Mouse (Mus musculus) heart, embryonic 12.5 days (tissue): ENCODE measurements around the gene D17H6S53E. TPM values are rescaled to one million over a fixed set of nuclear protein-coding genes. Genes with fewer than 3 reads are reported as not detected.
A peak's percentile ranks its signal among the peaks of the same experiment; 100 is the strongest.

ENCODE experiments used
- ATAC-seq: fragments of 200-750 bp; cut with Nextera tagmentation; 2 replicates; pipeline ENCODE4 v1.8.0; 2017; ENCODE audit warnings: moderate TSS enrichment, moderate library complexity; ENCODE audit not compliant: insufficient number of reproducible peaks, low FRiP score
- H3K27ac ChIP-seq: fragments of 300-500 bp; sonication (generic); 2 replicates; pipeline ENCODE4 v1.5.1; 2016; ENCODE audit warnings: mild to moderate bottlenecking, moderate library complexity; ENCODE audit not compliant: poor library complexity, severe bottlenecking
- H3K27me3 ChIP-seq: fragments of 300-500 bp; sonication (generic); replicated peaks from 2 replicates; pipeline ENCODE4 v1.6.1; 2016; ENCODE audit warnings: mild to moderate bottlenecking, moderate library complexity
- H3K36me3 ChIP-seq: fragments of 300-500 bp; sonication (generic); 2 replicates; pipeline ENCODE4 v1.6.1; 2016; ENCODE audit warnings: mild to moderate bottlenecking, moderate library complexity
- H3K4me1 ChIP-seq: fragments of 300-500 bp; sonication (generic); replicated peaks from 2 replicates; pipeline ENCODE4 v1.6.1; 2016; ENCODE audit warnings: mild to moderate bottlenecking
- H3K4me2 ChIP-seq: fragments of 300-500 bp; sonication (generic); 2 replicates; pipeline ENCODE4 v1.6.1; 2016; ENCODE audit warnings: mild to moderate bottlenecking, moderate library complexity
- H3K4me3 ChIP-seq: fragments of 300-500 bp; sonication (generic); 2 replicates; pipeline ENCODE4 v1.5.1; 2016; ENCODE audit warnings: mild to moderate bottlenecking
- H3K9ac ChIP-seq: fragments of 300-500 bp; sonication (generic); 2 replicates; pipeline ENCODE4 v1.6.1; 2016; ENCODE audit warnings: mild to moderate bottlenecking, moderate library complexity
- H3K9me3 ChIP-seq: fragments of 300-500 bp; sonication (generic); replicated peaks from 2 replicates; pipeline ENCODE4 v1.6.1; 2016; ENCODE audit warnings: mild to moderate bottlenecking, moderate library complexity
- WGBS: fragments of 180-500 bp; shearing (Covaris S2); methylation state at CpG from one replicate; pipeline ENCODE4 v1.1.7; 2016; 5-methylcytosine and 5-hydroxymethylcytosine counted together
- polyA plus RNA-seq: library from polyadenylated mRNA; unstranded; fragments of >200 nt; fragmentation: Nextera tagmentation; extraction: Ambion mirVana; gene quantifications from 2 replicates; pipeline ENCODE4 v1.2.1, GENCODE M21; 2016

Gene D17H6S53E
- polyA plus RNA-seq, 1 experiment from 2014 or later = 8.6 TPM

DNA sequence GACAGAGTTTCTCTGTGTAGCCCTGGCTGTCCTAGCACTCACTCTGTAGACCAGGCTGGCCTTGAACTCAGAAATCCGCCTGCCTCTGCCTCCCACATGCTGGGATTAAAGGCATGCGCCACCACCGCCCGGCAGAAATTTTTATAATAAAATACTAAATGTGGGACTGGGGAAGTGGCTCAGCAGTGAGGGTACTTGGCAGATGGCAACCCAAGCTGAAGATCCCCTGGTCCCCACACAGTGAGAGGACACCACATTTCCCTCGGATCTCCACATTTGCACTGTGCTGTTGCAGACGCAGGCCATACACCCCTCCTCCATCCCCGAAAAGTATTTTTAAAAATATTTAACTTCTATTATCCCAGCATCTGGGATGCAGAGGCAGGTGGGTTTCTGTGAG is 7.3 kb downstream of the D17H6S53E start:
- ATAC-seq = no peak
- peaks cover 20% of the 10 kb centered on the region for H3K36me3 ChIP-seq
- no peaks in the 10 kb centered on the region for H3K27me3 ChIP-seq
- 90% methylated on average over 7 of the region's 7 CpGs for WGBS
- no peak overlapping the region for H3K4me3 ChIP-seq
- no peak overlapping the region for H3K4me2 ChIP-seq
- no peak overlapping the region for H3K9ac ChIP-seq
- no peak overlapping the region for H3K27ac ChIP-seq
- H3K9me3 ChIP-seq = no peaks in the 10 kb centered on the region
- peaks cover 21% of the 10 kb centered on the region for H3K4me1 ChIP-seq

DNA sequence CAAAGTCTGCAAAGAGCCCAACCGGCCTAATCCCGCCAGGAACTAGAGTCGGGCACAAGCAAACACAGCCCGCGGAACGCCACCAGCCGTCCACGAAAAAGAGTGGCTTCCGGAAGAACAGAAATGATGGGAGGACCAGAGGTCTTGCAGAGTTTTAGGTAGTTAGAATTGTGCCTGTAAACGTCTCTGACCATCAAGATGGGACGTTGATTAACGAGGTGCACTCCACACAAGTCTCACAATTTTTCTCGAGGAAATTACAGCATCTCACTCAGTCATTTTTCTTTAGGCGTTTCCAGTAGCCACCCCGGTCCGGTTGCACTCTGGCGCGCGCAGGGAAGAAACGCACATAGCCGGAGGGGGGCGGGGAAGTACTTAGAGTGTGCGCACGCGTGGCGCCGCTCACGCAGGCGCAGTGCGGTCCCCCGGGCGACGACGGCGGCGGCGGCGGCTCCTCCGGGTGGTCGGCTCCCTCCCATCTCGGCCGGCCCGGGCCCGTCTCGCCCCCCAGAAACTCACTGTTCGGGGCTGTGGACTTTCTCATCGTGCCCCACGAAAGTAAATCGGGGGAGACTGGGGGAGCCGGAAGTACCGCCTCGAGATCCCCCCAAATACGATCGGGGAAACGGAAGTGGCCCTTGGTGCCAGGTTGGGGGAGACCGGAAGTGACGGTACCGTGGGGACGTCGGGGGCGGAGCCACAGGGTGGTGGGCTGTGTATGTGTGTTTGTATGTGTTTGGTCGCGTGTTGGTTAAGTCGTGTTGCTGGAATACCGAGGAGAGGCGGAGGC is 8.8 kb downstream of the D17H6S53E start, which contains the start of gene Bag6:
Bag6 (plus strand) TSS at position 378 of the 790 bp plus-strand sequence.
- Histone ChIP-seq H3K36me3 (peaks cover 24% of the 10 kb centered on the region), H3K4me2 (peak within 1 kb of the TSS; percentile 94), H3K9ac (peak within 1 kb of the TSS; percentile 88), H3K4me1 (peaks cover 15% of the 10 kb centered on the region), H3K9me3 (no peaks in the 10 kb centered on the region), H3K27ac (peak within 1 kb of the TSS; percentile 97), H3K27me3 (no peaks in the 10 kb centered on the region), H3K4me3 (peak within 1 kb of the TSS; percentile 87)
- peak; percentile 93 for ATAC-seq
- under 1% methylated on average over 66 of the region's 66 CpGs for WGBS

DNA sequence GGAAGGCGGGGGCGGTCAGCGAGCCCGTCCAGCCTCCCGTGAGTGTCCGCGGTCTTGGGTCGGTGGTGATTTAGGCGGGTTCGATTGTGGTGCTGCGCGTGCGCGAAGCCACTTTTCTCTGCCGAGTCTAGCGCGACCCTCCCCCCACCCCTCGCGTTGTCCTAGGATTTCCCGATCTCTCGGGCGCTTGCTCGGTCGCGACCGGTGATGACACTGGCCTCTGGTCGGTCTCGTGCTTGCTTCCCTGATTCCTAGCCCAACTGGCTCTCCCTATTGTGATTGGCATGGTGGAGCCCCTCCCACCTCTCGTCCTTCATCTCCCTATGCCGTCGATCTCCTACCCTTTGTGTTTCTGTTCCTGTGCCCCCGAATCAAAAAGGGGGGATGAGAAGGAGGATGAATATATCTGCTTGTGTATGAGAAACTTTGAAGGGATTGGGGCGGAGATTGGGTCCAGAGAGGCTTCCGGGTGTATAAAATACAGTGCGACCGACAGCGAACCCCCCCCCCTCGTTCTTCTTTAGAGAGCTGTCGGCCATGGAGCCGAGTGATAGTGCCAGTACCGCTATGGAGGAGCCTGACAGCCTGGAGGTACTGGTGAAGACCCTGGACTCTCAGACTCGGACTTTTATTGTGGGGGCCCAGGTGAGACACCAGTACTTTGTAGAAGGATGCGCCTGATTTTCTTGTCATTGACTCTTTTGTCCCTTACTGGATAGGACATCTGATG is 9.6 kb downstream of the D17H6S53E start:
- H3K9ac ChIP-seq = peak overlapping the region; percentile 88
- H3K4me2 ChIP-seq = peak overlapping the region; percentile 94
- H3K27me3 ChIP-seq = no peaks in the 10 kb centered on the region
- peak overlapping the region; percentile 87 for H3K4me3 ChIP-seq
- under 1% methylated on average over 43 of the region's 43 CpGs for WGBS
- H3K36me3 ChIP-seq = peaks cover 27% of the 10 kb centered on the region
- no peaks in the 10 kb centered on the region for H3K9me3 ChIP-seq
- peak; percentile 65 for ATAC-seq
- H3K27ac ChIP-seq = peak overlapping the region; percentile 97
- H3K4me1 ChIP-seq = peaks cover 15% of the 10 kb centered on the region

DNA sequence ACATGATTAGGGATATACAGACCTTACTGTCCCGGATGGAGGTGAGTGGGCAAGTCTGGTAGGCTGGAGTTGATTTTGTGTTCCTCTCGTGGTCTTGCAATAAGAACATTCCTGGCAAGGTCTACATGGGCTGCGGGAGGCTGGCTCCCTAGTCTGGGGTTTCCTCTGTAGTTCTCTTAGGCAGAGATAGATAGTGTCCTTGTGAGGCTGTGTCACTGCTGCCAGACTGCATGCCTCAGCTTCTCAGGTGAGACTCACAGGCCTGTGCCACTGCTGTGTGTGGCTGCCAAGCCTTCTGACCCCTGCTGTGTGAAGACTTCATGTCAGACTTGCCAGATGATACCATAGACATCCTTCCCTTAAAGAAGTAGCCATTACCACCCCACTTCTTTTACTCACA is 13.1 kb downstream of the D17H6S53E start:
- no peak overlapping the region for H3K4me3 ChIP-seq
- H3K27ac ChIP-seq = no peak overlapping the region
- WGBS = 90% methylated on average over 3 of the region's 3 CpGs
- H3K27me3 ChIP-seq = no peaks in the 10 kb centered on the region
- peaks cover 15% of the 10 kb centered on the region for H3K4me1 ChIP-seq
- H3K9ac ChIP-seq = 0 out of 2 replicates have a peak overlapping the region, but pooled peaks have one; percentile 14
- H3K36me3 ChIP-seq = peaks cover 62% of the 10 kb centered on the region
- ATAC-seq = no peak
- H3K4me2 ChIP-seq = no peak overlapping the region
- peaks cover 7% of the 10 kb centered on the region; the same call in 1 of the 2 replicates for H3K9me3 ChIP-seq

DNA sequence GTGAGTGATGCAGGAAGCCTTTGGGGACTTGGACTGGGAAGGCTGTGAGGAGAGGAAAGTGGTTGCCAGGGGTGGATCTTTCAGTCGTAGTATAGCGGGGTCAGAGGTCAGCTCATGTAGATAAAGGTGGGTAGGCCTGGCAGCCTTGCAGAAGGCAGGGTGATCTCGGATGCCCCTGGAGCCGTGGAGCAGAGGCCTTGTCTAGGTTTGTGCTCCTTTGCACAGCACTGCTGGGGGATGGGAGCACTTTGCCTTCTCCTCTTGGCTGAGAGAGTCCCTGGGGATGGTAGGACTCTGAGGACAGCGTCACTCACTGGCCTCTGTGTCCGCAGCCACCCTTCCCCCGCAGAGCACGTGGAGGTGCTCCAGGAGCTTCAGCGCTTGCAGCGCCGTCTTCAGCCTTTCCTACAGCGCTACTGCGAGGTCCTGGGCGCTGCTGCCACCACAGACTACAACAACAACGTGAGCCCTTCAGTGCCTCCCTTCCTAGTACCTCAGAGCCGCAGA is 14.4 kb downstream of the D17H6S53E start:
- H3K4me3 ChIP-seq = no peak overlapping the region
- no peak overlapping the region for H3K9ac ChIP-seq
- H3K4me1 ChIP-seq = peaks cover 15% of the 10 kb centered on the region
- ATAC-seq = no peak
- peaks cover 75% of the 10 kb centered on the region for H3K36me3 ChIP-seq
- H3K9me3 ChIP-seq = peaks cover 7% of the 10 kb centered on the region; the same call in 1 of the 2 replicates
- 69% methylated on average over 16 of the region's 16 CpGs for WGBS
- H3K27ac ChIP-seq = no peak overlapping the region
- H3K27me3 ChIP-seq = no peaks in the 10 kb centered on the region
- H3K4me2 ChIP-seq = no peak overlapping the region

DNA sequence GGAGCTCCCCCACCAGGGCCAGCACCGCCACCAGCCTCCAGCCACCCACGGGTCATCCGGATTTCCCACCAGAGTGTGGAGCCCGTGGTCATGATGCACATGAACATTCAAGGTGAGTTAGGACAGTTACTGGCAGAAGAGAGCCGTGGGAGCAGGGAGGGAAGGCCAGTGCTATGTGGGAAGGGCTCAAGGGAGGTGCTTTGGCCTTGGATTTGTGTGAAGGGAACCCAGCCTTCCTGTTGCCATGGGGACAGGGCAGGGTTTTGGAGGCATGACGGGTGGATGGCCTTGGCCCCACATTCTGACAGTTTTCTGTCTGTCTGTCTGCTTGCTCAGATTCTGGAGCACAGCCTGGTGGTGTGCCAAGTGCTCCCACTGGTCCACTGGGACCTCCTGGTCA is 15.8 kb downstream of the D17H6S53E start:
- Histone ChIP-seq H3K9ac (no peak overlapping the region), H3K27ac (no peak overlapping the region)
- WGBS = 92% methylated on average over 6 of the region's 6 CpGs

DNA sequence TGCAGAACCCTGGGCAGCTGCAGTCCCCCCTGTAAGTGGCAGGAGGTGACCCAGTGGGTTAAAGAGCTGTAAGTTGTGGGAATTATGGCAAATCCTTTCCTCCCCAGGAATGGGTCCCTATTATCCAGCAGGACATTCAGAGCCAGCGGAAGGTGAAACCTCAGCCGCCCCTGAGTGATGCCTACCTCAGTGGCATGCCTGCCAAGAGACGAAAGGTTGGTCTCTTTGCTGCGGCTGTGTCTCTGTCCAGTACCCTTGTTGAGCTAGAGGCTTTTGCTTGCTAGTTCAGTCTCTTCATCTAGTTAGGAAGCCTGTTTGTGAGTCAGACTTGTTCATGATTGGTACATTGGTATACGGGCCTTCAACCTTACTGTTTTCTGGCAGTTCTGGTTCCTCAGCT is 20.0 kb downstream of the D17H6S53E start:
- peaks cover 7% of the 10 kb centered on the region; the same call in 1 of the 2 replicates for H3K9me3 ChIP-seq
- H3K4me3 ChIP-seq = no peak overlapping the region
- H3K27ac ChIP-seq = no peak overlapping the region
- H3K4me1 ChIP-seq = no peaks in the 10 kb centered on the region
- no peak overlapping the region for H3K9ac ChIP-seq
- no peaks in the 10 kb centered on the region for H3K27me3 ChIP-seq
- no peak overlapping the region for H3K4me2 ChIP-seq
- no peak for ATAC-seq
- H3K36me3 ChIP-seq = peaks cover 97% of the 10 kb centered on the region
- 89% methylated on average over 5 of the region's 5 CpGs for WGBS

More for the DNA sequence above, 15.8 kb downstream of the D17H6S53E start:
- Histone ChIP-seq H3K4me1 (peaks cover 6% of the 10 kb centered on the region), H3K4me2 (no peak overlapping the region), H3K9me3 (peaks cover 7% of the 10 kb centered on the region; the same call in 1 of the 2 replicates), H3K36me3 (peaks cover 89% of the 10 kb centered on the region), H3K27me3 (no peaks in the 10 kb centered on the region), H3K4me3 (no peak overlapping the region)
- ATAC-seq = no peak

DNA sequence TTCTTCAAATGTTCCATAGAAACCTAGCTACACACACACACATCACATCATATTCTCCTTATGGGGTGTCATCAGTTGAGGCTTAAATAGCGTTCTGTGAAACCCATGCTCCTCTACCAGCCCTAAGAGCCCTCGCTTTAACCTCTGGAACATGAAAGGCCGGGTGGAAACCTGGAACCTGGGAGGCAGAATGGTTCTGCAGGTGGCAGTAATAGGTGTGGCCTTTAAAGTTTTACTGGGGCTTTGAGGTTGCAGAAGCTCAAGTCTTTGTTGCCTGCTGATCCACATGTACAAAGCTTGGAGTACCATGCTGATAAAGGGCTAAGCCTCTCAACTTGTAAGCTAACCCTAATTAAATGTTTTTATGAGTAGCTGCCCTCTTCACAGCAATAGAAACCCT is 21.2 kb downstream of the D17H6S53E start:
- no peaks in the 10 kb centered on the region for H3K27me3 ChIP-seq
- 56% methylated on average over 3 of the region's 3 CpGs for WGBS
- no peak overlapping the region for H3K4me2 ChIP-seq
- H3K4me3 ChIP-seq = no peak overlapping the region
- no peak overlapping the region for H3K9ac ChIP-seq
- no peaks in the 10 kb centered on the region for H3K4me1 ChIP-seq
- H3K27ac ChIP-seq = no peak overlapping the region
- no peak for ATAC-seq
- peaks cover 7% of the 10 kb centered on the region; the same call in 1 of the 2 replicates for H3K9me3 ChIP-seq
- peaks cover 97% of the 10 kb centered on the region for H3K36me3 ChIP-seq

DNA sequence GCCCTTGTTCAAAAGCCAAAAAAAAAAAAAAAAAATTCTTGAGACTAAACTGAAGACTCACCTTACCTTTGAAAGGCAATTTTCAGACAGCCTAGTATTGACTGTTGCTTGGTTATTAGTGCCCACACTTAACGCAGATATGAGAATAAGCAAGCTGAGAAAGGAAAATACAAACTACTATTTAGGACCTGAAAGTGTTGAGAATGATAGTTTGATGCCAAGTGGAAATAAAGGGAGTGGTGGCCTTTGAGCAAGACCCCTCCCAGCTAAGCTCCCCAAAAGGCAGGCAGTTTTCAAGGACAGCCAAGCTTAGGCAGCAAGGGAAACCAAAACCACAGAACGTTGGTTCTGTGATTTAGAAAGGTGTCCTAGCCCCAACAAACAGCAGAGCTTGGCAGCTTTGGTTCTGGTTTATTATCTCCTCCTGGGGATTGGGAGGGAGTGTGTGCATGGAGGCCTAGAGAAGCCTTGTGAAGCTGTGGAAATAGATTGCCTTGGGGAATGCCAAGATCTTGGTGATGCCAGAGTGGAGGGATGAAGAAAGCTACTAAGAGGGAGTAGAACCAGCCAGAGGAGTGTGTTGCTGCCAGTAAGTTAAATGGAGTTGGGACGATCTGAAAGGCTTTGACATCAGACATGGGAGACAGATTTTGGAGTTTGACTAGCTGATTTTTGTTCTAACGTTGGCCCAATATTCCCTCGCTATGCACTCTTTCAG is 21.9 kb downstream of the D17H6S53E start:
- 72% methylated on average over 5 of the region's 5 CpGs for WGBS
- no peaks in the 10 kb centered on the region for H3K27me3 ChIP-seq
- H3K4me2 ChIP-seq = no peak overlapping the region
- peaks cover 5% of the 10 kb centered on the region; the same call in 1 of the 2 replicates for H3K9me3 ChIP-seq
- no peaks in the 10 kb centered on the region for H3K4me1 ChIP-seq
- H3K4me3 ChIP-seq = no peak overlapping the region
- H3K36me3 ChIP-seq = peaks cover 97% of the 10 kb centered on the region
- peak overlapping the region; percentile 33; the same call in 1 of the 2 replicates for H3K27ac ChIP-seq
- H3K9ac ChIP-seq = no peak overlapping the region
- no peak for ATAC-seq

DNA sequence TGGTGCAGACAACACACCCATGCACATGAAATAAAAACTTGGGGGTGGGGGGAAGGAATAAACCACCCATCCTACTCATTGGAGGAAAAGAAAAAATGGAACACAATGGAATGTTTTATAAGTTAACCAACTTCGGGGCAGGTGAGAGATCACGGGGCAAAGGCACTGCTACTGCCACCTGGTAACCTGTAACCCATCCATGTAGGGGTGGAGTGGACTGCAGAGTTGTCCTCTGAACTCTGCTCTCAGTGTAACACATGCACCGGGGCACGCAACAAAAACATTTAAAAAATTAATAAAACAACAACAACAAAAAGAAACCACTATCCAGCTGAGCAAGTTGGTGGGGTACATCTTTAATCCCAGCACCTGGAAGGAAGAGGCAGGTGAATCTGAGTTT is 25.9 kb downstream of the D17H6S53E start:
- Histone ChIP-seq H3K36me3 (peaks cover 97% of the 10 kb centered on the region), H3K27ac (no peak overlapping the region), H3K9ac (no peak overlapping the region), H3K4me2 (no peak overlapping the region), H3K4me3 (no peak overlapping the region), H3K27me3 (no peaks in the 10 kb centered on the region), H3K9me3 (no peaks in the 10 kb centered on the region), H3K4me1 (no peaks in the 10 kb centered on the region)
- no peak for ATAC-seq
- 97% methylated on average over 4 of the region's 4 CpGs for WGBS
